Mouse (Mus musculus): ENCODE results near the gene Celf2.

DNA sequence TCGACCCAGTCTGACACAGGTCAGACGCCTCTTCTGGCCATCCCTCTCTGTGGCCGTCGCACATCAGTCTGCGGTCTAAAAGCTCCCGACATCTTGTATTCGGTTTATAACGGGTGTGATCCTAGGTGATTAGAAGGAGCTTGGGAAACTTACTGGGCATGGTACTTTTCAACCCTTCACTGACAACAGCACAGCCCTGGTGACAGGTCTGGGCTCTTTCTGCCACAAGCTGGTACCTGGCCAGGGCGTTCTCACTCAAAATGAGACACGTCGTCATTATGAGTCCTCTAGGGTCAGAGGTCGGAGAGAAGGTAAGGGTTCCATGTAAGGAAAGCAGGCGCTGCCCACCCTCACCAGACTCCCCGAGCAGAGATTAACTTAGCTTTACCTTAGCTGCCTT is 915.6 kb downstream of the Celf2 start:
- TF ChIP-seq CTCF (IDR thresholded peaks at IDR 0.05; ENCODE audit: low read depth, low read length) (no peak), POLR2A (IDR thresholded peaks at IDR 0.05; ENCODE audit: borderline replicate concordance, low read depth, low read length) (no peak)

Measured in bone marrow macrophage, adult 2 months (primary cell).